Mouse (Mus musculus): ENCODE data around the gene Usp32. TPM values are rescaled to one million over a fixed set of nuclear protein-coding genes. Genes with fewer than 3 reads are reported as not detected.
A peak's percentile ranks its signal among the peaks of the same experiment; 100 is the strongest.

Gene Usp32
- total RNA-seq, 2 experiments from 2014 or later: 38.9 to 42.5 TPM

- DNase-seq: no peak
Observed at GRCm38 (mm10) chr11:84979351-84979750, 160.6 kb downstream of the Usp32 start.

DNA sequence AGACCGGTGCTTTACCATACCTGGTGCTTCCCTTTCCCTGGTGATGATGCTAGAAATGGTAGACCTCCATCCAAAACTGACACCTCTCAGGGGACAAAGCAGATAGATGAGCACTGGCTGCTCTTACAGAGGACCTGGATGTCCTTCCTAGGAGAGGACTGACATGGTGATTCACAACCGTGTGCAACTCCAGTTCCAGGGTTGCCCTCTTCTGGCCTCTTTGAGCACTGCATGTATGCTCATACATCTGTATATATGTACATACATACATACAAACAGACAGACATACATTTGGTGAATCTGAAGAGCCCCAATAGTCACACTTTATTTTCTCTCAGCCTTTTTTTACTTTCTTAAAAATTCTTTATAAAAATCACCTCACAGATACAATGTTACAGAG lies 161.8 kb downstream of the Usp32 start:
- peak; percentile 51 to 54 for DNase-seq

DNA sequence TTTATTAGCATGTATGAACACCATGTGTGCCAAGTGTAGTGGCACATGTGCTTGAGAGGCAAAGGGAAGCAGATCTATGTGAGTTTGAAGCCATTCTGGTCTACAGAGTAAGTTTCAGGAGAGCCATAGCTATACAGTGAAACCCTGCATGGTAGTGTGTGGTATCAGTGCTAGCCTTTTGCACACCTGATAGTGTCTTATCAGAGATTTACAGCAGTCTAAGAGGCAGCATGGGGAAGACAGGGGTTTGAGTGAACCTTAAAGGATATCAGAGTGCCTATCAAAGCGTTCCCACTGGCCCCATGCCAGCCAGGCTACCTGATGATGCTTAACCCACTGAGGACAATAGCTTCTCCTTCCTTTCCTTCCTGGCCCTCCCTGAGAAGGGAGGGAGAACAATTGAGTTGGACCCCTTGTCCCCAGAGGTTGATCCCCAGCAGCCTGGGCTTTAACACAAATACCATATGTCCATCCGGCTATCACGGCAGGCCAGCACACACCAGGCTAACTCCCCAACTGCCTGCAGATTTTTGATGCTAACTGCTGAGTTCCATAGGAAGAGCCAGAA lies 162.5 kb downstream of the Usp32 start:
- DNase-seq: no peak

DNA sequence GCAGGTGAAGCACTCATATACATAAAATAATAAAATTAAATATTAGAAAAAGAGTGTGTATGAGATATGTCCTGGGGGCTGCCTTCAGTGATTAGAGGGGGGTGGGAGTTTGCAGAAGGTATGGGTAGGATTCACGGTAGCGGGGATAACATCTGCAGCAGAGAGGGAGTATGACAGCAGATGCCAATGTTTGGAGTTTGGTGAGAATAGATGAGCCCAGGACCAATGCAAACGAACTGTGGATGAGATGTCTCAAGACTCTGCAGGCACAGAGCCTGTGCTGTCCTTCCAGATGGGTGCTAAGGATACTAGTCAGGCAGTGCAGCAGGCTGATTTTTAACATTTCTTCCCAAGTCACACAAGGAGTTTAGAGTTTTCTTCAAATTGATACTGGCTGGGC lies 163.3 kb downstream of the Usp32 start:
- DNase-seq: no peak

GRCm38 (mm10) chr11:84974582-84974981 lies 165.4 kb downstream of the Usp32 start:
- no peak for DNase-seq

GRCm38 (mm10) chr11:84973661-84974060 lies 166.3 kb downstream of the Usp32 start:
- no peak for DNase-seq

DNA sequence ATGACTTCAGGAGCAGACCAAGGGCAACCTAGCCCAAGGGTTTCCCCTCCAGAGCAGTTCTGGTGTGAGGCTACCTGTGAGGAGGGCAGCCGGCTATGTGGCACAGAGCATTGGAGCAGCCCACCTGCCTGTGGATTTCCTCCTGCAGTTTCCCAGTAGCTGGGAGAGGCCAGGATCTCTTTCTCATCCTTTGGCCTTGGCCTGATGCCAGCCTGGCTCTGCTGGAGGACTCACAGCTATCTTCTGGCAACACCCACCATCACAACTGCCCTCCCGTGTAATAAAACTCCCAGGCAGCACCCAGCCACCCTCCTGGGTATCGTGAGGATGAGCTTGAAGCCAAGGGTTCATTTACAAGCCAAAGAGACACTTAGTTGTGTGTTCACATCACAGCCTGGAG lies 167.9 kb downstream of the Usp32 start:
- peak; percentile 87 to 90 for DNase-seq

GRCm38 (mm10) chr11:84968775-84969174 lies 171.2 kb downstream of the Usp32 start:
- DNase-seq: no peak

DNA sequence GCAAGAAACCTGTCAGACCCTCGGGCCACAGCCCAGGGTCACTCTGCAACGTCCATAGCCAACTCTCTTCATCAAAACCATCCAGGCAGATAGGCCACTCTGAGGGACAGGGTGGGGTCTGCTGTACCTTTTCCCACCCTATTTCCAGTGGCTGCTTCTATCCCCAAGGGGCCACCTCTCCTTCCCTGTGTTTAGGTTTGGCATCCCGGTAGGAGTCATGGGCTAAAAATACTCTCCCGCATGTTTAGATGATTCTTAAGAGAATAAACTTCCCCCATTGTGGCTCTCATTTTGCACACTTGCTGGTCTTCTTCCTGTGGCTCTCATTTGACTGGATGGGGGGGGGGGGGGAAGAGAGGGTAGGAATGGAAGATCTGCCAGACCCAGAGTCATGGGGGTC lies 171.7 kb downstream of the Usp32 start:
- no peak for DNase-seq

GRCm38 (mm10) chr11:84967113-84967512 lies 172.8 kb downstream of the Usp32 start:
- no peak for DNase-seq

DNA sequence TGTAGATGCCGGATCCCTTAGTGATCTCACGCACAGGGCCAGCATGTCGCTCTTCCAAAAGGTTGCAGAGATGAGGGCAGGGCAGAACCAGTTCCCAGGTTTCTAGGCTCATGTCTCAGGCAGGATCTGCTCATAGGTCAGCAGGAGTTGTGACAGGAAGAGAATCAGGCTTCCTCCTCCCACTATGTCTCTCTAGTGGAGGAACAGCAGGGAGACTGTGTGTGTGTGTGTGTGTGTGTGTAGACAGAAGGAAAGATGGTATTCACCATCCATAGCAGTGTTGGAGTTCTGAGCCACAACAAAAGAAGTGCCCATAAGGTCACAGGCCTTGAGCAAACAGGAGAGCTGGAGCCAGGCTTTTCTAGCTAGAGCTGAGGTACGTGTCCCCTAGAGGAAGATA lies 173.3 kb downstream of the Usp32 start:
- DNase-seq: no peak

GRCm38 (mm10) chr11:84963556-84963955 lies 176.4 kb downstream of the Usp32 start:
- DNase-seq: no peak

GRCm38 (mm10) chr11:84962536-84962935 lies 177.4 kb downstream of the Usp32 start:
- no peak for DNase-seq

GRCm38 (mm10) chr11:84961571-84961970 lies 178.4 kb downstream of the Usp32 start:
- DNase-seq: no peak

- no peak for DNase-seq
Observed at GRCm38 (mm10) chr11:84960780-84961179, 179.2 kb downstream of the Usp32 start.

DNA sequence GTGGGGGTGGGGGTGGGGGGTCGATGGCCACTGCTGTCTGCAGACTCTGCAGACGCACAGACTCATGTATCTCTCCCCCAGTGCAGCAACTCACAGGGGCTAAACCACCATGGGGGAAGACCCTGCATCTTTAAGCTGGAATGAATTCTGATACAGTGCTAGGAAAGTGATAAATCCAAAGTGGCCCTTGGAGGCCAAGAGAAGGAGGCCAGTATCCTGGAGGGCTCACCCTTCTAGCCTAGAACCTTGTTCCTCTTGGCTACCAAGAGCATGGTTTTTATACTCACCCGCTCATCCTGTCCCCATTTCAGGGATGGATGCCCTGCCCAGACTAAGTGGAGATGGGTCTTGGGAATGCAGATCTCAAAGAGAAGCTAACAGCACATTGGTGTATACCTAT lies 179.7 kb downstream of the Usp32 start:
- DNase-seq: no peak

- DNase-seq: peak; percentile 4 to 34
Observed at GRCm38 (mm10) chr11:84959701-84960181, 180.2 kb downstream of the Usp32 start.

- no peak for DNase-seq
Observed at GRCm38 (mm10) chr11:84959181-84959580, 180.8 kb downstream of the Usp32 start.

DNA sequence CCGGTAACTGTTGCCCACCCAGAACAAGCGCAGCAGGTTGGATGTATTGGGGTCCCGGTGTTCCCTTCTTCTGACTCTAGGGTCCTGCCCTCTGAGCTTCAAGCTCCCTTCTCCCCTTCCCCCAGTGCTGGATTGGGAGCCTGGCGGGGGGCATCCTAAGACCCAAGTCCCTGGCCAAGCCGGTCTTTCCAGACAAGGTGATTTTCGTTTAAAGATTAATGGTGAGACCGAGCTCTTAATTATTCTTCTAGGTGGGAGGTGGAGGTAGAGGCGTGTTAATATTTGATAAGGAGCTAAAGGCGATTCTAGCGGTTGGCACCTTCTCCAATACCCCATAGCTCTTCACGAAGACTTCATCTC lies 181.7 kb downstream of the Usp32 start:
- no peak for DNase-seq

DNA sequence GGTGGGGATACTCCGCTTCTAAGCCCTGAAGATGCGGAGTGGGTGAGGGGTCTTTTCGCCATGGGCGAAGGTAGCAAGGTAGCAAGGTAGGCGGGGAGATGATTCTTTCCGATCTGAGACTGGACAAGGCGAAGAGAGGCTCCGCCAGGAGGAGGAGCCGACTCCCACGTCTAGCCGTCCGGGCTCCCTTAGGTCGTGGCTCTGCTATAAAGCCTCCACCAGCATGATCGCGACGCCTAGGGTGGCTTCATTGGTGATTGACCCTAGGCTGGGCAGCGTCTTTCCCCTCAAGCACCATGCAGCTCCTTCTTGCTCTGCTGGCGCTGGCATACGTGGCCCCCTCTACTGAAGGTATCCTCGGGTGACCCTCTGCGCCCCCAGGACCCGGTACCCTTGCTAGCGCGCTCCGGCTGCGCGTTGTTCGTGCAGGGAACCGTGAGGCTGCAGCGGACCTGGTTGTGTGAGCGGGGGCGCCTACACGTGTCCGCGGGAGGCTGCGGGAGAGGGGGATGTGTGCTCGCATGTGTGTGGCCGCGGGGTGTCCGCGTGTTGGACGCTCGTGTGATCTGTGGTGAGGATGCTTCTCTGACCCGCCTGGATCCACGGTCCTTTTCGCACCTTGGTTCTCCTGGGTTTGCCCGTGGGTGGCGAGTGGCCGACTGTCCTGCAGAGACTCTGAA lies 182.2 kb downstream of the Usp32 start, which contains the start of gene Car4:
Gene Car4, plus strand, starts transcription at position 196 of the 680 bp plus-strand sequence.
- DNase-seq: no peak

GRCm38 (mm10) chr11:84957171-84957570 lies 182.8 kb downstream of the Usp32 start:
- no peak for DNase-seq

DNA sequence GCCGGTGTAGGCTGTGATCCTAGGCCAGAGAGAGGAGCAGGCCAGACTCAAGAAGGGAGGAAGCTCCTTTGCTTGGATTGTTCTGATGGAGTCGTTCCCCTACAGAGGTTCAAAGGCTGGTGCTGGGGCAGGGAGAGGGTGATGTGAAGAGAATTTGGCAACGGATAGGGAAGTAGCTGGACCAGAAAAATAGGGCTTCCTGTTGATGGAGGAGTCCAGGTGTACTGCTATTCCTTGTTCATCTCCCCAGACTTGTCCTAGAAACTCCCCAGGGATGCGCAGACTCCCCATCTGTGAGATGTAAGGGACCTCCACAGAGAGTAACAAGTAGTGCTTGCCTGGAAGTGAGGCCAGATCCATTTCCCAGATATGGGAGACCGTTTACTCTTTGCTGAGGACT lies 183.6 kb downstream of the Usp32 start:
- no peak for DNase-seq

GRCm38 (mm10) chr11:84952611-84953010 lies 187.3 kb downstream of the Usp32 start:
- no peak for DNase-seq

- DNase-seq: no peak
Observed at GRCm38 (mm10) chr11:84948526-84948925, 191.4 kb downstream of the Usp32 start.
